In genomic region chr12:57536909-57537670, GRCm38 (mm10) we compare ENCODE assay signal across 15 mouse cellular contexts. TPM values are rescaled to one million over a fixed set of nuclear protein-coding genes. Genes with fewer than 3 reads are reported as not detected.
DNase-seq lines count a peak whose midpoint lies in the region; ATAC-seq lines count a peak whose summit lies in the region.
"Had no signal": no experiment of that assay in that cellular context is flagged by ENCODE, and none has a peak within 500 bp of the region (broad histone marks: within the 10 kb centered on the region; RNA-seq: fewer than 3 reads in every experiment).

No protein-coding gene starts in this region.

- no peaks in the 10 kb centered on the region for H3K9me3 ChIP-seq in hindbrain, embryonic 11.5 days (ENCODE audit: control insufficient read depth, low read length)
- H3K9me3 ChIP-seq in hindbrain, embryonic 16.5 days (ENCODE audit: control insufficient read depth, low read length) = no peaks in the 10 kb centered on the region
- no peaks in the 10 kb centered on the region for H3K9me3 ChIP-seq in midbrain, embryonic 12.5 days
- no peaks in the 10 kb centered on the region for H3K9me3 ChIP-seq in midbrain, embryonic 16.5 days (replicated peaks; ENCODE audit: control insufficient read depth, low read length, poor library complexity, severe bottlenecking)
- H3K9me3 ChIP-seq in liver, embryonic 16.5 days (replicated peaks; ENCODE audit: control insufficient read depth, low read length) = no peaks in the 10 kb centered on the region
- H3K9me3 ChIP-seq in stomach, embryonic 16.5 days (replicated peaks; ENCODE audit: control insufficient read depth, low read length) = no peaks in the 10 kb centered on the region
- H3K9me3 ChIP-seq: heart, embryonic 15.5 days; hindbrain, embryonic 13.5 days; limb, embryonic 15.5 days had no signal

- H3K4me3 ChIP-seq in hindbrain, embryonic 11.5 days (ENCODE audit: low read depth, low read length) = no peak overlapping the region
- no peak overlapping the region for H3K4me3 ChIP-seq in hindbrain, embryonic 16.5 days (ENCODE audit: low read length)
- no peak overlapping the region for H3K4me3 ChIP-seq in midbrain, embryonic 12.5 days
- no peak overlapping the region for H3K4me3 ChIP-seq in midbrain, embryonic 16.5 days (ENCODE audit: low read depth, low read length)
- no peak overlapping the region for H3K4me3 ChIP-seq in liver, embryonic 16.5 days (ENCODE audit: low read depth, low read length)
- peak overlapping the region; percentile 27 for H3K4me3 ChIP-seq in stomach, embryonic 16.5 days (replicated peaks; ENCODE audit: low read length)
- H3K4me3 ChIP-seq: heart, embryonic 15.5 days; hindbrain, embryonic 13.5 days; limb, embryonic 15.5 days had no signal

- no peaks in the 10 kb centered on the region for H3K36me3 ChIP-seq in hindbrain, embryonic 11.5 days (ENCODE audit: control insufficient read depth, insufficient read depth, low read length)
- no peaks in the 10 kb centered on the region for H3K36me3 ChIP-seq in hindbrain, embryonic 16.5 days (ENCODE audit: control insufficient read depth, insufficient read depth, low read length)
- no peaks in the 10 kb centered on the region for H3K36me3 ChIP-seq in midbrain, embryonic 12.5 days
- no peaks in the 10 kb centered on the region for H3K36me3 ChIP-seq in midbrain, embryonic 16.5 days (ENCODE audit: control insufficient read depth, insufficient read depth, low read length)
- H3K36me3 ChIP-seq in liver, embryonic 16.5 days (ENCODE audit: control insufficient read depth, insufficient read depth) = no peaks in the 10 kb centered on the region
- no peaks in the 10 kb centered on the region for H3K36me3 ChIP-seq in stomach, embryonic 16.5 days (ENCODE audit: control insufficient read depth, insufficient read depth, low read length)
- H3K36me3 ChIP-seq: heart, embryonic 15.5 days; hindbrain, embryonic 13.5 days; limb, embryonic 15.5 days had no signal

- no peak overlapping the region for H3K27ac ChIP-seq in hindbrain, embryonic 11.5 days (ENCODE audit: low read depth, low read length)
- no peak overlapping the region for H3K27ac ChIP-seq in hindbrain, embryonic 16.5 days (ENCODE audit: low read depth, low read length)
- H3K27ac ChIP-seq in midbrain, embryonic 12.5 days (replicated peaks) = no peak overlapping the region
- no peak overlapping the region for H3K27ac ChIP-seq in midbrain, embryonic 16.5 days (ENCODE audit: low read length)
- H3K27ac ChIP-seq in liver, embryonic 16.5 days (ENCODE audit: low read length) = no peak overlapping the region
- H3K27ac ChIP-seq in stomach, embryonic 16.5 days (ENCODE audit: low read length) = peak overlapping the region; percentile 95
- H3K27ac ChIP-seq: heart, embryonic 15.5 days; hindbrain, embryonic 13.5 days; limb, embryonic 15.5 days had no signal

- ATAC-seq in hindbrain, embryonic 11.5 days (ENCODE audit: low FRiP score) = no peak
- no peak for ATAC-seq in hindbrain, embryonic 16.5 days
- no peak for ATAC-seq in midbrain, embryonic 12.5 days (ENCODE audit: low FRiP score, low read depth)
- ATAC-seq in midbrain, embryonic 16.5 days = no peak
- ATAC-seq in liver, embryonic 16.5 days (ENCODE audit: low read depth) = no peak
- ATAC-seq in stomach, embryonic 16.5 days (ENCODE audit: insufficient read depth, low FRiP score) = no peak

- peaks cover 78% of the 10 kb centered on the region for H3K27me3 ChIP-seq in hindbrain, embryonic 11.5 days (ENCODE audit: control insufficient read depth, insufficient read depth, low read length)
- peaks cover 73% of the 10 kb centered on the region for H3K27me3 ChIP-seq in hindbrain, embryonic 16.5 days (replicated peaks; ENCODE audit: control insufficient read depth, insufficient read depth, low read length)
- peaks cover 82% of the 10 kb centered on the region for H3K27me3 ChIP-seq in midbrain, embryonic 12.5 days
- peaks cover 62% of the 10 kb centered on the region for H3K27me3 ChIP-seq in midbrain, embryonic 16.5 days (ENCODE audit: control insufficient read depth, insufficient read depth, low read depth, low read length)
- H3K27me3 ChIP-seq in liver, embryonic 16.5 days (ENCODE audit: control insufficient read depth, insufficient read depth, low read depth, low read length) = peaks cover 81% of the 10 kb centered on the region
- peaks cover 64% of the 10 kb centered on the region for H3K27me3 ChIP-seq in stomach, embryonic 16.5 days (ENCODE audit: control insufficient read depth, insufficient read depth, low read length)

- H3K9ac ChIP-seq in hindbrain, embryonic 11.5 days (ENCODE audit: low read depth, low read length) = no peak overlapping the region
- H3K9ac ChIP-seq in hindbrain, embryonic 16.5 days (ENCODE audit: low read depth, low read length) = no peak overlapping the region
- H3K9ac ChIP-seq in midbrain, embryonic 12.5 days (replicated peaks) = no peak overlapping the region
- no peak overlapping the region for H3K9ac ChIP-seq in midbrain, embryonic 16.5 days (ENCODE audit: low read depth, low read length)
- no peak overlapping the region for H3K9ac ChIP-seq in liver, embryonic 16.5 days (ENCODE audit: low read depth, low read length)
- H3K9ac ChIP-seq in stomach, embryonic 16.5 days (ENCODE audit: low read length) = peak overlapping the region; percentile 60
- H3K9ac ChIP-seq: heart, embryonic 15.5 days; hindbrain, embryonic 13.5 days; limb, embryonic 15.5 days had no signal

- H3K4me1 ChIP-seq in hindbrain, embryonic 11.5 days (replicated peaks; ENCODE audit: control insufficient read depth, insufficient read depth, low read length) = peaks cover 3% of the 10 kb centered on the region
- no peaks in the 10 kb centered on the region for H3K4me1 ChIP-seq in hindbrain, embryonic 16.5 days (ENCODE audit: control insufficient read depth, insufficient read depth, low read depth, low read length)
- H3K4me1 ChIP-seq in midbrain, embryonic 12.5 days = peaks cover 27% of the 10 kb centered on the region
- peaks cover 5% of the 10 kb centered on the region; the same call in 1 of the 2 replicates for H3K4me1 ChIP-seq in midbrain, embryonic 16.5 days (ENCODE audit: control insufficient read depth, insufficient read depth, low read length)
- H3K4me1 ChIP-seq in liver, embryonic 16.5 days (ENCODE audit: control insufficient read depth, low read depth, low read length) = no peaks in the 10 kb centered on the region; the same call in 1 of the 2 replicates
- H3K4me1 ChIP-seq in stomach, embryonic 16.5 days (ENCODE audit: control insufficient read depth, insufficient read depth, low read length) = peaks cover 4% of the 10 kb centered on the region

- H3K4me2 ChIP-seq in hindbrain, embryonic 11.5 days (replicated peaks; ENCODE audit: low read depth, low read length) = no peak overlapping the region
- H3K4me2 ChIP-seq in hindbrain, embryonic 16.5 days (ENCODE audit: low read length) = no peak overlapping the region
- H3K4me2 ChIP-seq in midbrain, embryonic 12.5 days (replicated peaks) = peak overlapping the region; percentile 9; the same call in 1 of the 2 replicates
- H3K4me2 ChIP-seq in midbrain, embryonic 16.5 days (ENCODE audit: low read length) = no peak overlapping the region
- peak overlapping the region; percentile 12 for H3K4me2 ChIP-seq in liver, embryonic 16.5 days (ENCODE audit: low read depth, low read length)
- H3K4me2 ChIP-seq in stomach, embryonic 16.5 days (ENCODE audit: low read depth, low read length) = peak overlapping the region; percentile 53
- H3K4me2 ChIP-seq: heart, embryonic 15.5 days; hindbrain, embryonic 13.5 days; limb, embryonic 15.5 days had no signal

- peak; percentile 60 for DNase-seq in hindbrain, embryonic 11.5 days (ENCODE audit: low spot score)
- DNase-seq in ovary, postnatal 14 days (ENCODE audit: low spot score) = no peak
- DNase-seq in cerebellum, adult 18-20 months = no peak
- DNase-seq: cerebellum, adult 11-12 months; gastrocnemius, postnatal 36 days; right cerebral cortex, postnatal 14 days; thymus, postnatal 14 days had no signal

- 3% methylated on average over 11 of the region's 11 CpGs for WGBS in hindbrain, embryonic 11.5 days
- WGBS in hindbrain, embryonic 16.5 days = 3% methylated on average over 11 of the region's 11 CpGs
- WGBS in midbrain, embryonic 12.5 days = 3% methylated on average over 11 of the region's 11 CpGs
- 10% methylated on average over 11 of the region's 11 CpGs for WGBS in midbrain, embryonic 16.5 days
- 6% methylated on average over 11 of the region's 11 CpGs for WGBS in liver, embryonic 16.5 days (ENCODE audit: insufficient replicate concordance)
- 6% methylated on average over 11 of the region's 11 CpGs for WGBS in stomach, embryonic 16.5 days

RNA-seq across cellular contexts. Expression of gene Foxa1, which starts 9.6 kb away (rescaled TPM):
- polyA plus RNA-seq in hindbrain, embryonic 11.5 days (2014; fragmentation: Nextera tagmentation; extraction: Ambion mirVana) = 1.2 and 2.1 TPM in 2 replicates
- 0.18 and 0.59 TPM in 2 replicates for polyA plus RNA-seq in hindbrain, embryonic 16.5 days (2015; fragmentation: Nextera tagmentation; extraction: Ambion mirVana)
- polyA plus RNA-seq in midbrain, embryonic 12.5 days (2016; fragmentation: Nextera tagmentation; extraction: Ambion mirVana) = 3.8 and 4.2 TPM in 2 replicates
- 1.1 and 1.8 TPM in 2 replicates for polyA plus RNA-seq in midbrain, embryonic 16.5 days (2015; fragmentation: Nextera tagmentation; extraction: Ambion mirVana)
- polyA plus RNA-seq in liver, embryonic 16.5 days (2015; fragmentation: Nextera tagmentation; extraction: Ambion mirVana) = 0.72 and 0.74 TPM in 2 replicates
- polyA plus RNA-seq in stomach, embryonic 16.5 days (2015; fragmentation: Nextera tagmentation; extraction: Ambion mirVana) = 9.8 and 10.0 TPM in 2 replicates
- polyA plus RNA-seq: limb, embryonic 15.5 days had no signal

RNA-seq across cellular contexts. Expression of gene Ttc6, which starts 26.8 kb away (rescaled TPM):
- polyA plus RNA-seq in hindbrain, embryonic 11.5 days (2014; fragmentation: Nextera tagmentation; extraction: Ambion mirVana) = 0.33 and 1.2 TPM in 2 replicates
- 0.57 and 0.76 TPM in 2 replicates for polyA plus RNA-seq in hindbrain, embryonic 16.5 days (2015; fragmentation: Nextera tagmentation; extraction: Ambion mirVana)
- 2.0 and 3.6 TPM in 2 replicates for polyA plus RNA-seq in midbrain, embryonic 12.5 days (2016; fragmentation: Nextera tagmentation; extraction: Ambion mirVana)
- 1.1 and 1.3 TPM in 2 replicates for polyA plus RNA-seq in midbrain, embryonic 16.5 days (2015; fragmentation: Nextera tagmentation; extraction: Ambion mirVana)
- 0.06 and 0.08 TPM in 2 replicates for polyA plus RNA-seq in liver, embryonic 16.5 days (2015; fragmentation: Nextera tagmentation; extraction: Ambion mirVana)
- 2.8 and 3.5 TPM in 2 replicates for polyA plus RNA-seq in stomach, embryonic 16.5 days (2015; fragmentation: Nextera tagmentation; extraction: Ambion mirVana)

Comparison
In these comparisons a context has a peak if more than half of its experiments do, and no peak if none do; other contexts are left out.
1. H3K4me2 ChIP-seq: peak in midbrain, embryonic 12.5 days (single experiment), liver, embryonic 16.5 days (single experiment) and stomach, embryonic 16.5 days (single experiment); none in hindbrain, embryonic 11.5 days (single experiment), hindbrain, embryonic 16.5 days (single experiment) and midbrain, embryonic 16.5 days (single experiment).